Mouse (Mus musculus) bone marrow, adult 2 months (tissue): ENCODE results near the gene Itga3. TPM values are rescaled to one million over a fixed set of nuclear protein-coding genes. Genes with fewer than 3 reads are reported as not detected.
A peak's percentile ranks its signal among the peaks of the same experiment; 100 is the strongest.

Experiments used
- H3K27ac ChIP-seq: fragments of 200-500 bp; 2 replicates; pipeline ENCODE4 v1.5.1; 2012; ENCODE audit warnings: low read depth, mild to moderate bottlenecking, control low read depth, inconsistent platforms, low read length; ENCODE audit not compliant: control insufficient read depth, poor library complexity, insufficient read depth
- H3K4me1 ChIP-seq: fragments of 200-500 bp; 2 replicates; pipeline ENCODE4 v1.6.1; 2011; ENCODE audit warnings: low read length; ENCODE audit not compliant: control insufficient read depth, insufficient read depth
- H3K4me3 ChIP-seq: fragments of 200-500 bp; replicated peaks from 2 replicates; pipeline ENCODE3; 2011; ENCODE audit warnings: mild to moderate bottlenecking, low read depth, low read length, control low read depth; ENCODE audit not compliant: control insufficient read depth
- CTCF ChIP-seq: fragments of 200-500 bp; IDR thresholded peaks from 2 replicates; pipeline ENCODE4 v1.5.1; 2011; ENCODE audit warnings: low read length, control low read depth; ENCODE audit not compliant: control insufficient read depth, insufficient read depth
- POLR2A ChIP-seq: fragments of 200-500 bp; IDR thresholded peaks from 2 replicates; pipeline ENCODE4 v1.6.1; 2011; ENCODE audit warnings: low read depth, mild to moderate bottlenecking, control low read depth, low read length, borderline replicate concordance; ENCODE audit not compliant: control insufficient read depth
- WGBS: fragments of 180-500 bp; shearing (Covaris S2); methylation state at CpG from one replicate; pipeline ENCODE4 v1.1.7; 2018; 5-methylcytosine and 5-hydroxymethylcytosine counted together
- polyA plus RNA-seq: library from polyadenylated mRNA; stranded (reverse); fragments of >200 nt; gene quantifications from 2 replicates; pipeline ENCODE4 v1.2.4, GENCODE M21; 2011; ENCODE audit warnings: low replicate concordance; ENCODE audit not compliant: missing spikeins, insufficient read depth, insufficient read length

Itga3 gene
- polyA plus RNA-seq, 1 experiment = 2.1 TPM

- 60% methylated on average over 6 of the region's 6 CpGs for WGBS
- no peak overlapping the region for H3K4me3 ChIP-seq
- peak overlapping the region; percentile 36 for H3K27ac ChIP-seq
- no peak for TF ChIP-seq CTCF
- no peak for TF ChIP-seq POLR2A
- H3K4me1 ChIP-seq = peaks cover 17% of the 10 kb centered on the region
Measured at GRCm38 (mm10) chr11:94996984-94997383, 79.6 kb downstream of the Itga3 start.

GRCm38 (mm10) chr11:94996101-94996500 lies 80.5 kb downstream of the Itga3 start:
- H3K27ac ChIP-seq = peak overlapping the region; percentile 9
- peak overlapping the region; percentile 12 for H3K4me3 ChIP-seq
- no peak for TF ChIP-seq POLR2A
- no peak for TF ChIP-seq CTCF
- 70% methylated on average over 8 of the region's 8 CpGs for WGBS
- peaks cover 17% of the 10 kb centered on the region for H3K4me1 ChIP-seq

GRCm38 (mm10) chr11:94994947-94995772 lies 81.4 kb downstream of the Itga3 start:
- H3K4me1 ChIP-seq = peaks cover 12% of the 10 kb centered on the region; the same call in 1 of the 2 replicates
- H3K27ac ChIP-seq = peak overlapping the region; percentile 21
- WGBS = 40% methylated on average over 11 of the region's 11 CpGs

More at GRCm38 (mm10) chr11:94994947-94995772, 81.4 kb downstream of the Itga3 start:
- H3K4me3 ChIP-seq = peak overlapping the region; percentile 94
- TF ChIP-seq POLR2A (no peak), CTCF (no peak)

Other genes with a start within 250 kb of the Itga3 start
- 30.0 and 79.6 TPM in 2 replicates for gene Col1a1, start 140.6 kb downstream of the Itga3 start, polyA plus RNA-seq
- not detected in 2 replicates for gene Hils1, start 109.2 kb downstream of the Itga3 start, polyA plus RNA-seq
- not detected in 2 replicates for gene Sgca, start 100.5 kb downstream of the Itga3 start, polyA plus RNA-seq
- 68.1 and 73.2 TPM in 2 replicates for gene Ppp1r9b, start 85.8 kb downstream of the Itga3 start, polyA plus RNA-seq
- gene Samd14, start 66.9 kb downstream of the Itga3 start, polyA plus RNA-seq = 54.0 and 80.3 TPM in 2 replicates
- gene Pdk2, start 35.4 kb downstream of the Itga3 start, polyA plus RNA-seq = 3.2 and 8.1 TPM in 2 replicates
- 0.57 TPM in 1 of 2 replicates, not detected in the other for gene Dlx3, start 43.3 kb upstream of the Itga3 start, polyA plus RNA-seq
- not detected in 2 replicates for gene Dlx4, start 69.5 kb upstream of the Itga3 start, polyA plus RNA-seq
- gene Tac4, start 184.7 kb upstream of the Itga3 start, polyA plus RNA-seq = not detected in 2 replicates
- gene Kat7, start 233.4 kb upstream of the Itga3 start, polyA plus RNA-seq = 26.3 and 39.0 TPM in 2 replicates